Mouse (Mus musculus): ENCODE measurements around the gene Adamts7.

- TF ChIP-seq CTCF (IDR thresholded peaks at IDR 0.05; ENCODE audit: control insufficient read depth, insufficient read depth, low read length) (no peak), POLR2A (IDR thresholded peaks at IDR 0.05; ENCODE audit: borderline replicate concordance, control insufficient read depth, low read depth, low read length) (no peak)
These were observed 2.0 kb downstream of the Adamts7 start for GRCm38 (mm10) chr9:90164670-90165453.
